Mouse (Mus musculus): ENCODE results near the gene Tmem138. TPM values are rescaled to one million over a fixed set of nuclear protein-coding genes. Genes with fewer than 3 reads are reported as not detected.

The Tmem138 gene
- polyA plus RNA-seq, 1 experiment, result 11.1 TPM

DNA sequence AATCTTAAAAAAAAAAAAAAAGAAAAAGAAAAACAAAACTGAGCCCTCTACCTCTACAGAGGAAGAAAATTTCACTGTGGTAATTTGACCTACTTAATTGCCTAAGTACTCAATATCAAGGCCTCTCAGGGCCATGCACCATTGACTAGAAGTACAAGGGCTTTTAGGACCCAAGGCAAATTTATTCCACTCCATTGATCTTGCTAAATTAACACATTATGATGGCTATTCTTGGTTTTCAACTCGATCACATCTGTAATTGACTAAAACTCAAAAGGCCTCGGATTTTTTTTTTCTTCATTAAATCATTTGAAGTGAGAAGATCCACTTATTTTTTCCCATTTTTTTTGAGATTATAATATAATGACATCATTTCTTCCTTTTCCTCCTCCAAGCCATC, 19.7 kb downstream of the Tmem138 start:
- WGBS, result 81% methylated on average over 2 of the region's 2 CpGs
- H3K4me3 ChIP-seq (replicated peaks; ENCODE audit: extremely low read depth, low read depth, low read length), result no peak overlapping the region
- TF ChIP-seq POLR2A (IDR thresholded peaks at IDR 0.05; ENCODE audit: borderline replicate concordance, extremely low read depth, low read depth, low read length) (no peak), CTCF (IDR thresholded peaks at IDR 0.05; ENCODE audit: insufficient read depth, low read length) (no peak)
- no peak for DNase-seq
- H3K4me1 ChIP-seq (ENCODE audit: control insufficient read depth, insufficient read depth, low read length), result peaks cover 4% of the 10 kb centered on the region

DNA sequence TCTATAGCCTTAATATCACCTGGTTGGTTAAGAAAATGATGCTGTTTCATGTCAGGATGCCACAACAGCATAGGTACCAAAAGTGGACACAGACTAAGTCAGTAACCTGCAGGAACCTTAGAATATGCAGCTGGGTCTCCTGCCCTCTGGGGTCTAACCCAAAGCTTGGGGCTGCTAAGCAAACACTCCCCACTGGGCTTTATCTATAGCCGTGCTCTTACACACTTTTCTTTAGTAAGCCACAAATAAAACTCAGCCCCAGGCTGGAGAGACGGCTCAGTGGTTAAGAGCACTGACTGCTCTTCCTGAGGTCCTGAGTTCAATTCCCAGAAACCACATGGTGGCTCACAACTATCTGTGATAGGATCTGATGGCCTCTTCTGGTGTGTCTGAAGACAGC, 20.2 kb downstream of the Tmem138 start:
- 62% methylated on average over 2 of the region's 2 CpGs for WGBS
- TF ChIP-seq CTCF (IDR thresholded peaks at IDR 0.05; ENCODE audit: insufficient read depth, low read length) (no peak), POLR2A (IDR thresholded peaks at IDR 0.05; ENCODE audit: borderline replicate concordance, extremely low read depth, low read depth, low read length) (no peak)

GRCm38 (mm10) chr19:10555624-10556510, 21.3 kb downstream of the Tmem138 start, which contains the start of gene Tmem216:
Gene Tmem216, minus strand, starts transcription at chr19:10556238.
- DNase-seq, result peak; percentile 80
- peaks cover 4% of the 10 kb centered on the region for H3K4me1 ChIP-seq (ENCODE audit: control insufficient read depth, insufficient read depth, low read length)
- H3K4me3 ChIP-seq (replicated peaks; ENCODE audit: extremely low read depth, low read depth, low read length), result peak within 1 kb of the TSS; percentile 83
- no peak for TF ChIP-seq CTCF (IDR thresholded peaks at IDR 0.05; ENCODE audit: insufficient read depth, low read length)
- peak; percentile 71; the same call in 1 of the 2 replicates for TF ChIP-seq POLR2A (IDR thresholded peaks at IDR 0.05; ENCODE audit: borderline replicate concordance, extremely low read depth, low read depth, low read length)
- 2% methylated on average over 43 of the region's 43 CpGs for WGBS

More for the DNA sequence above, 20.2 kb downstream of the Tmem138 start:
- Histone ChIP-seq H3K4me3 (replicated peaks; ENCODE audit: extremely low read depth, low read depth, low read length) (no peak overlapping the region), H3K4me1 (ENCODE audit: control insufficient read depth, insufficient read depth, low read length) (peaks cover 4% of the 10 kb centered on the region)
- no peak for DNase-seq

DNA sequence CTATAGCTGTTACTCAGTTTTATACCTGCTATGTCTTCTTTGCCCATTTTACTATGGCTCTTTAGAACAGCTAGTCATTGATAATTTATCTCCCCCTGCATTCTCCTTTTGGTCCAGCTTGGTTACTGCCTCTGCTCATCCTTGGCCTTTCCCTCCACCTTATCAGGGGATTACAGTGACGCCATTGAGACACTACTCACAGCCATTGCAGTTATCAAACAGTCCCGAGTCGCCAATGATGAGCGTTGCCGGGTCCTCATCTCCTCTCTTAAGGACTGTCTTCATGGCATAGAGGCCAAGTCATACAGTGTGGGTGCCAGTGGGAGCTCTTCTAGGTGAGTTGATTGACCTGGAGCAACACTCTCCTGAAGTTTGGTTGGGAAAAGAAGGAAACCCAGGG, 37.7 kb downstream of the Tmem138 start:
- H3K4me1 ChIP-seq (ENCODE audit: control insufficient read depth, insufficient read depth, low read length), result no peaks in the 10 kb centered on the region
- H3K4me3 ChIP-seq (replicated peaks; ENCODE audit: extremely low read depth, low read depth, low read length), result no peak overlapping the region
- no peak for DNase-seq
- WGBS, result 90% methylated on average over 5 of the region's 5 CpGs
- TF ChIP-seq POLR2A (IDR thresholded peaks at IDR 0.05; ENCODE audit: borderline replicate concordance, extremely low read depth, low read depth, low read length) (no peak), CTCF (IDR thresholded peaks at IDR 0.05; ENCODE audit: insufficient read depth, low read length) (no peak)

- DNase-seq, result no peak
- Histone ChIP-seq H3K4me1 (ENCODE audit: control insufficient read depth, insufficient read depth, low read length) (peaks cover 9% of the 10 kb centered on the region), H3K4me3 (replicated peaks; ENCODE audit: extremely low read depth, low read depth, low read length) (no peak overlapping the region)
- 95% methylated on average over 1 of the region's 1 CpGs for WGBS
- no peak for TF ChIP-seq CTCF (IDR thresholded peaks at IDR 0.05; ENCODE audit: insufficient read depth, low read length)
Measured at GRCm38 (mm10) chr19:10530082-10530481, 47.1 kb downstream of the Tmem138 start.

DNA sequence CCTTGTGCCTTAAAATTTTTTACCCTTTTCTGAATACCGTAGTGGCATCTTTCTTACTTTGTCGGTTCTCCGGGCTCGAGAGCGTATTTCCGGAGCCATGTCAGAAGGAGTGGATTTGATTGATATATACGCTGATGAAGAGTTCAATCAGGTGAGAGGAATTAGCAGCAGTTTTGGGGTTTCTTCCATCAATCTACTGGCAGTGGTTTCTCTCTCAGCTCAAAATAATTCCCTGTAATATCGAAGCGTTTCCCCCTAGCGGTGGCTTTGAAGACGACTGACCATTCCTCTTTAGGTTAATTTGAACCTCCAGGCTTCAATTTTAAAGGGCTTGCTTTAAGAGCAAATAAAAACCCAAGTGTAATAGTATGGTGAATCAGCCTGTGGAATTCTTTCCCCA, 51.3 kb downstream of the Tmem138 start, which contains the start of gene Sdhaf2:
TSS of gene Sdhaf2 (minus strand) at position 233 of the 400 bp plus-strand sequence.
- H3K4me1 ChIP-seq (ENCODE audit: control insufficient read depth, insufficient read depth, low read length), result peaks cover 9% of the 10 kb centered on the region
- under 1% methylated on average over 11 of the region's 11 CpGs for WGBS
- H3K4me3 ChIP-seq (replicated peaks; ENCODE audit: extremely low read depth, low read depth, low read length), result peak within 1 kb of the TSS; percentile 95
- no peak for DNase-seq
- no peak for TF ChIP-seq POLR2A (IDR thresholded peaks at IDR 0.05; ENCODE audit: borderline replicate concordance, extremely low read depth, low read depth, low read length)
- TF ChIP-seq CTCF (IDR thresholded peaks at IDR 0.05; ENCODE audit: insufficient read depth, low read length), result no peak

- H3K4me3 ChIP-seq (replicated peaks; ENCODE audit: extremely low read depth, low read depth, low read length), result peak within 1 kb of the TSS; percentile 95
- under 1% methylated on average over 85 of the region's 93 CpGs for WGBS
Measured at GRCm38 (mm10) chr19:10525106-10525901, 51.9 kb downstream of the Tmem138 start, which contains the start of gene Cpsf7. Gene Cpsf7, plus strand, starts transcription at chr19:10525266.

GRCm38 (mm10) chr19:10524784-10525105, 52.4 kb downstream of the Tmem138 start:
- peak overlapping the region; percentile 89 for H3K4me3 ChIP-seq (replicated peaks; ENCODE audit: extremely low read depth, low read depth, low read length)
- DNase-seq, result no peak
- peaks cover 9% of the 10 kb centered on the region for H3K4me1 ChIP-seq (ENCODE audit: control insufficient read depth, insufficient read depth, low read length)
- under 1% methylated on average over 19 of the region's 19 CpGs for WGBS
- TF ChIP-seq CTCF (IDR thresholded peaks at IDR 0.05; ENCODE audit: insufficient read depth, low read length), result no peak
- no peak for TF ChIP-seq POLR2A (IDR thresholded peaks at IDR 0.05; ENCODE audit: borderline replicate concordance, extremely low read depth, low read depth, low read length)

More at GRCm38 (mm10) chr19:10525106-10525901, 51.9 kb downstream of the Tmem138 start, which contains the start of gene Cpsf7:
- DNase-seq, result peak; percentile 85
- TF ChIP-seq CTCF (IDR thresholded peaks at IDR 0.05; ENCODE audit: insufficient read depth, low read length) (no peak), POLR2A (IDR thresholded peaks at IDR 0.05; ENCODE audit: borderline replicate concordance, extremely low read depth, low read depth, low read length) (peak; percentile 70; the same call in 1 of the 2 replicates)
- H3K4me1 ChIP-seq (ENCODE audit: control insufficient read depth, insufficient read depth, low read length), result peaks cover 9% of the 10 kb centered on the region

- Histone ChIP-seq H3K4me3 (replicated peaks; ENCODE audit: extremely low read depth, low read depth, low read length) (no peak overlapping the region), H3K4me1 (ENCODE audit: control insufficient read depth, insufficient read depth, low read length) (peaks cover 9% of the 10 kb centered on the region)
- no peak for DNase-seq
- no peak for TF ChIP-seq CTCF (IDR thresholded peaks at IDR 0.05; ENCODE audit: insufficient read depth, low read length)
- no peak for TF ChIP-seq POLR2A (IDR thresholded peaks at IDR 0.05; ENCODE audit: borderline replicate concordance, extremely low read depth, low read depth, low read length)
- WGBS, result 55% methylated on average over 5 of the region's 5 CpGs
Measured at GRCm38 (mm10) chr19:10523483-10524080, 53.6 kb downstream of the Tmem138 start.

All from lung, adult 2 months (tissue).